Mouse (Mus musculus) spleen, embryonic (tissue): Measurements from ENCODE around the gene Zdhhc5.

ENCODE experiments used
- CTCF ChIA-PET: fragments of 350-600 bp; sonication (Branson Sonifier 250); formaldehyde crosslinking; loops from one replicate; lab custom pipeline; 2022; lab: Charles Lee

Zdhhc5 gene

GRCm38 (mm10) chr2:84714811-84715561 lies at the start of gene Zdhhc5:
Zdhhc5 (minus strand) TSS chr2:84715180.
- CTCF ChIA-PET: no interaction called here

GRCm38 (mm10) chr2:84762818-84763217 lies 47.8 kb upstream of the Zdhhc5 start:
- CTCF ChIA-PET: no interaction called here

- CTCF ChIA-PET: no interaction called here
Measured at GRCm38 (mm10) chr2:84762295-84762694, 47.3 kb upstream of the Zdhhc5 start.

- CTCF ChIA-PET: no interaction called here
Measured at GRCm38 (mm10) chr2:84761840-84762239, 46.9 kb upstream of the Zdhhc5 start.

GRCm38 (mm10) chr2:84761309-84761708 lies 46.3 kb upstream of the Zdhhc5 start:
- CTCF ChIA-PET: no interaction called here

GRCm38 (mm10) chr2:84760777-84761176 lies 45.8 kb upstream of the Zdhhc5 start:
- CTCF ChIA-PET: no interaction called here

GRCm38 (mm10) chr2:84758542-84759127 lies 43.7 kb upstream of the Zdhhc5 start:
- CTCF ChIA-PET: no interaction called here

GRCm38 (mm10) chr2:84757026-84757682 lies 42.2 kb upstream of the Zdhhc5 start:
- CTCF ChIA-PET: no interaction called here

GRCm38 (mm10) chr2:84756245-84756644 lies 41.3 kb upstream of the Zdhhc5 start:
- CTCF ChIA-PET: interaction anchor here (0.6 kb wide), 1 partner anchor 16 kb away, joined by 3 read pairs; no protein-coding TSS in a partner anchor

- CTCF ChIA-PET: no interaction called here
Measured at GRCm38 (mm10) chr2:84750115-84750514, 35.1 kb upstream of the Zdhhc5 start.

- CTCF ChIA-PET: no interaction called here
Measured at GRCm38 (mm10) chr2:84744126-84744525, 29.1 kb upstream of the Zdhhc5 start.

- CTCF ChIA-PET: interaction anchor here (0.6 kb wide), 2 partner anchors 23 to 85 kb away, joined by 5 to 8 read pairs; no protein-coding TSS in a partner anchor
Measured at GRCm38 (mm10) chr2:84743561-84743960, 28.6 kb upstream of the Zdhhc5 start, which contains the start of gene Gm19426. Gm19426 (minus strand) TSS chr2:84743655.

GRCm38 (mm10) chr2:84742451-84743283 lies 27.7 kb upstream of the Zdhhc5 start:
- CTCF ChIA-PET: interaction anchor here (0.5 to 0.6 kb wide), 3 partner anchors 23 to 311 kb away, joined by 3 to 8 read pairs (median 5); no protein-coding TSS in a partner anchor

GRCm38 (mm10) chr2:84741841-84742450 lies 27.0 kb upstream of the Zdhhc5 start:
- CTCF ChIA-PET: interaction anchor here (0.7 kb wide), 1 partner anchor 43 kb away, joined by 3 read pairs; no protein-coding TSS in a partner anchor

GRCm38 (mm10) chr2:84740608-84741333 lies 25.8 kb upstream of the Zdhhc5 start:
- CTCF ChIA-PET: interaction anchor here (0.6 kb wide), 2 partner anchors 58 to 220 kb away, joined by 3 to 6 read pairs; partner anchors contain the start of gene Ube2l6

- CTCF ChIA-PET: no interaction called here
Measured at GRCm38 (mm10) chr2:84738271-84738911, 23.4 kb upstream of the Zdhhc5 start.

- CTCF ChIA-PET: interaction anchor here (0.6 kb wide), 4 partner anchors 67 to 309 kb away, joined by 4 to 8 read pairs (median 4); no protein-coding TSS in a partner anchor
Measured at GRCm38 (mm10) chr2:84737451-84737925, 22.5 kb upstream of the Zdhhc5 start.

- CTCF ChIA-PET: no interaction called here
Measured at GRCm38 (mm10) chr2:84736312-84737161, 21.6 kb upstream of the Zdhhc5 start.
